Mouse (Mus musculus): ENCODE measurements at regions not wholly inside any gene's neighbourhood (a gene's known extent, or its start where the extent isn't known, plus 50 kb on each side); places are given as distances from the start of the nearest gene placed in this dataset.

DNA sequence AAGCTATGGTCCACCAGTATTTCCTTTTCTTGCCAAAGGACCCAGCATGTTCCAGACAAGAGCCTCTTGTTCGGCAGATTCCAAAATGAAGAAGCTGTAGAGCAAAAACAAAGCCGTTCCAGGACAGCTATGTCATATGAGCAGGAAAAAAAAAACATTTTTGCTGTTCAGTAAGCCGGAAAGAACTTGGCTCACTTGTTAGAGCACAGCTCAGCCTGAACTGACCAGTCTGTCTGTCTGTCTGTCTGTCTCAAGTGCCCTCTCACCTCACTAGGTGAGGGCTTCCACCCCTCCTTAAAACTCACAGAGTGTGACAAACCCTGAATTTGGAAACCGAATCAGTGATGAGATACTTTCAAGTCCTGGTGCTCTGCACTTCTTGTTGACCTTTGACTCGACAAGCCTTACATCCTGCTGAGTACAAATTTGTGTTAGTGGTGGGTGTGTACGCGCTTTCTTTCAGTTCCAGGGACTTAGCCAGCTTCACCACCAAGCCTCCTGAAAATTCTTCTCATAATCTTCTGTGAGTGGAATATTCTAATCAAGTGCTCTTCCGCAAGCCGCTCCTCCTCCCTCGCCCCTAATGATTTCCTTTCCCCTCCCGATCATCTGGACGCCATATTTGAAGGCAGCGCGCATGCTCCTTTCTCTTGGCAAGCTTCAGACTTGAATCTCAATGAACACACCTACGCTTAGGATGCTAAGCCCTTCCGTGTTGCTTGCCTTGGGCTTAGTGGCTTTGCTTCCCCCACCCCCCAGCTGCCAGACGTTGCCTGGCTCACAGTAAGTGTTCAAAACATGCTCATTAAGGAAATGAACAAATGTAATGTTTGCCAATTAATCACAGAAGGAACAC lies 560.9 kb downstream of the Tox3 start:
- intact Hi-C loops (cut with DNase I) = loop anchor here (5.0 kb wide), 1 partner anchor 215 kb away; no protein-coding TSS in a partner anchor
- DNase-seq (ENCODE audit: low spot score in 2 of 2) = peak; percentile 24 to 49

- DNase-seq (ENCODE audit: low spot score in 2 of 2) = peak; percentile 60 to 76
- intact Hi-C loops (cut with DNase I) = loop anchor here (2.0 to 5.0 kb wide), 2 partner anchors 213 to 1030 kb away; no protein-coding TSS in a partner anchor
These were observed 563.1 kb downstream of the Tox3 start for GRCm38 (mm10) chr8:89785011-89785410.

DNA sequence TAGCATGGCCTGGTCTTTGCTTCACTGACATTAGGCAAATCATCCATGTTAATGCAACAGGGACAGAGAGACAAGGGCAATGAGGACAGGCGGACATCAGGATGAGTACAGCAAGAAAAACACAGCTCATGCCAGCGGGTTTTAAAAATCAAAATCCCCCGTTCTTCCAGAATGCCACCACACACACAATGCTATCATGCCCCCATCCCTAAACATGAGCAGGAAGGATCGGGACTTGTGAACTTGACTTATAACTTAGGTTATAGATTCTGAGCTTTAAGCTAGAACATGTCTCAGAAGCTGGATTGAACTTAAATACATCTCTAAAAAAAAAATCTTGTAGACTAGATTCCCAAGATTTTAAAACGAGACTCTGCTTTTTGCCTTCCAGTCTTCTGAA lies 564.8 kb downstream of the Tox3 start:
- intact Hi-C loops (cut with DNase I) = loop anchor here (5.0 kb wide), 1 partner anchor 746 kb away; no protein-coding TSS in a partner anchor
- no peak for DNase-seq (ENCODE audit: low spot score in 2 of 2)

GRCm38 (mm10) chr8:89766387-89766786 lies 581.8 kb downstream of the Tox3 start:
- intact Hi-C loops (cut with DNase I) = no loop called here
- DNase-seq (ENCODE audit: low spot score in 2 of 2) = no peak

GRCm38 (mm10) chr8:89759531-89759930 lies 588.6 kb downstream of the Tox3 start:
- no peak for DNase-seq (ENCODE audit: low spot score in 2 of 2)
- intact Hi-C loops (cut with DNase I) = no loop called here

DNA sequence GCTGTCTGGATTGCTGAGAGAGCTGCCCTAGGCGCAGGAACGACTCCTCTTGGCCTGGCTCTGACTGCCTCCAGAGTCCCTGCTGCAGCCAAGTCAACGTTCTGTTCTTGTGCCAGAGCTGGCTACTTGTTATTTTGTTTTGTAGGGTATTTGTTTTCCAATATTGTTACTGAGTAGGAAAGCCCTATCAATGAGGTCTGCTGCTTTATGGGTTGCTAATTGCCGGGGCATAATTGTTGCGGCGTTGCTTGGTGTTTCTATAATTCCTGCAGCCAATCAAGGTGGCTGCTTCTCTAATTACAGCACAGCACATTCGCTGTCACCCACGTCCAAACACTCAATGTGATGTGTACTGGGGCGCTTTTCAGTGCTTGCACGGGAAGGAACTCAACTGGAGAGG lies 589.4 kb downstream of the Tox3 start:
- DNase-seq (ENCODE audit: low spot score in 2 of 2) = no peak
- intact Hi-C loops (cut with DNase I) = no loop called here

GRCm38 (mm10) chr8:89755951-89756350 lies 592.2 kb downstream of the Tox3 start:
- DNase-seq (ENCODE audit: low spot score in 2 of 2) = peak in 1 of 2 experiments; percentile 5
- intact Hi-C loops (cut with DNase I) = no loop called here

DNA sequence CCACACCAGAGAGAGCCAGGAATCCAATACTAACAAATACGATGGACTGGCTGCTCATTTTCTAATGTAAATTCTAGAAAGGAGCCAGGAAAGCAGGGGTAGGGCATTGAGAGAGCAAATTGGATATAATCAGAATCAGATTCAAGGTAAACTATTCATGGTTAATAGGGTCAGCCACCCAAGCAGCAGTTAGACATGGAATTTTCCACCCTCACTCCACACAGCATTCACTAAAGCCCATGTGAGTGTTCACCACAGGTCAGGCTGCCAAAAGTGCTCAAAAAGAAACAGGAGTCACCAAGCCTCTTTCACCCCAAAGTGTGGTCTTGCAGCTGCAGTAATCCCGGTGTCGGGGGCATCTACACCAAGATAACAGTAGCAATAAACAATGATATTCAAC lies 596.9 kb downstream of the Tox3 start:
- intact Hi-C loops (cut with DNase I) = no loop called here
- no peak for DNase-seq (ENCODE audit: low spot score in 2 of 2)

GRCm38 (mm10) chr8:89747726-89748125 lies 600.4 kb downstream of the Tox3 start:
- intact Hi-C loops (cut with DNase I) = no loop called here
- no peak for DNase-seq (ENCODE audit: low spot score in 2 of 2)

DNA sequence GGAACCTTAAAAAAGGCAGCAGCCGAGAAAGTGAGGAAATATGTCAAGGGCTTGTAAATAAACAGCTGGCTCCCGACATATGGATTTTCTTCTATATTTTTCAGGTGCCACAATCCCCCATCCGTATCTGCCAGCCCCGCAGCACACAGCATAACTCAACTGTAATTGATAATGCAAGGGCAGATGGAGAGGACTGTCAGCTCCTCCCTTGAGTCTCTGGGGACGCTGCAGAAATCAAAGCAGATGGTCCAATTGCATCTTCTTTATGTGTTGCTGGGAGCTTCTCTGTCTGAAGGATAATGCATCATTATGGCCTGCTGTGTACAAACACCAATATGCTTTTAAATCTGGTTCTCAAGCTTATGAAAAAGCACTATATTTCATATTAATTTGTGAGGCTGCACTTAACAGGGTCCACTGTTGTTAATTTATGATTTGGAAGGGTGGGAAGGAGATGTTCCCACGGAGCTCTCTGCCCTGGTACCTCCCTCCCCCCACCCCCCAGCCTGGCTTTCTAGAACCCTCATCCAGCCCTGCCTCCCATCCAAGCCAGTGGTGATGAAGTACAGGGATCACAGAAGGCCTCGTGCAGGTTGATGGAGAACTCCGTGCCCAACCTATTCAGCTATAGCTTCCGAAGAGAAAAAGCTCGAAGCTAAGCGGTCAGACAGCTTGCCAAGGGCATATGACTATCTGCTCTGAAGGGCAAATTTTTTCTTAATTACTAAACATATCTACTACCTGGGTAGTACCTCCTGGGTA lies 603.7 kb downstream of the Tox3 start:
- DNase-seq (ENCODE audit: low spot score in 2 of 2) = no peak
- intact Hi-C loops (cut with DNase I) = no loop called here

DNA sequence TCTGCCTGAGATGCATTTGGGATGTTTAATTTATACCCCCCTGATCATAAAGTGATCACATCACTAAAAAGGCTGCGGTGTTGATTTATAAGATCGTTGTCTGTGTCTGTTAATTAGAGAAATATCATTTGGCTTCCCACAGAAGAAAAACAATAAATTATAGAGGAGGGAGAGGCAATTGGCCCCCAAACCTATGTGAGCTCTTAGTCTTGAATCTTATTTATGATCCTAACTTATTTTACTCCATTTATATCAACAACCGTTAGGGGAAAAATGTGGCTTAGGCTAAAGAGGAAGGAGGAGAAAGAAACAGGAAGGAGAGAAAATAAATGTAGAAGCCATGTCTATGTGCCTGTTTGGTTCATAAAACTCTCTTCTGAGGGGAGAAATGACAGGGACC lies 609.5 kb downstream of the Tox3 start:
- DNase-seq (ENCODE audit: low spot score in 2 of 2) = no peak
- intact Hi-C loops (cut with DNase I) = no loop called here

DNA sequence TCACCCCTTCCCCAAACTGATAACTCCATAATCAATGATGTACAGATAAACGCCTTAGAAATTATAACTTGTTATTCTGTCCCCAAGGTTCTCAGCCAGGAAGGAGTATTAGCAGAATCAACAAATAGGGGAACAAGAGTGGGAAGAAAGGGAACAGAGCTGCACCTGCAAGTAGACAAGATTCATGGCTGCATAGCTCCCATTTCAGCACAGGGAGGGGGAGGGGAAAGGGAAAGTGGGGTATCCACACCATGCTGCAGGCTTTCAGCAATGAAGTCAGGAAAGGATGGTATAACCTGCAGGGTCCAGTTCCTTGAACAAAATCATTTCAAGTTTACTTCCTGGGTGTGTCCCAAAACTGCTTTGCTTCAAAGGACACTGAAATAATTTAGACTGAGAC lies 610.5 kb downstream of the Tox3 start:
- DNase-seq (ENCODE audit: low spot score in 2 of 2) = no peak
- intact Hi-C loops (cut with DNase I) = no loop called here

GRCm38 (mm10) chr8:89727252-89727651 lies 620.9 kb downstream of the Tox3 start:
- intact Hi-C loops (cut with DNase I) = no loop called here
- DNase-seq (ENCODE audit: low spot score in 2 of 2) = no peak

DNA sequence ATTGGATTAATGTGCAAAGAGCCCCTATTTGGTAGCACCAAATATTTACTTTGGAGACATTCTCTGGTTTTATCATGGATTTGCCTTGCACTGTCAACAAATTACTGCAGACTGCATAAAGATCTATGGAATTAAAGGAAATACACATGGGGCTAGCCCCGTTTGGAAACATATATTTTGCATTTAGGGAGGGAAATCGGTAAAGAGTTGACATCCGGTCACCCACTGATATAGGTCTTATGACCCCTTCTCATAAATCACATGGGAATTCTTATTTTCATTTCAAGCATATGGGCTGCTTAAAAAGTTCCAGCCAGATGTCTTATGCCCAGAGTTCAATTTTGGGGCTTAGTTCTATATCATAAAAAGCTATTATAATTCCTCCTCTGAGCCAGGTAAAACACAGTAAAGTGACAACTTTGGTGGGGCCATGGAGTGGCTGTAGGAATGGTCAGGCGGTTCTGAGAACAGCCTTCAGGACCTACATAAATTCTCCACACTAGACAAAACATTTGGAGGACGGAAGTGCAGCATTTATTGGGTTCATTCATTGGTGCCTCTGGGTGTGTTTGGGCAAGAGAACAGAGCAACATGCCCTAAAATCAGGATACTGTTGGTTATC lies 626.3 kb downstream of the Tox3 start:
- intact Hi-C loops (cut with DNase I) = no loop called here
- no peak for DNase-seq (ENCODE audit: low spot score in 2 of 2)

DNA sequence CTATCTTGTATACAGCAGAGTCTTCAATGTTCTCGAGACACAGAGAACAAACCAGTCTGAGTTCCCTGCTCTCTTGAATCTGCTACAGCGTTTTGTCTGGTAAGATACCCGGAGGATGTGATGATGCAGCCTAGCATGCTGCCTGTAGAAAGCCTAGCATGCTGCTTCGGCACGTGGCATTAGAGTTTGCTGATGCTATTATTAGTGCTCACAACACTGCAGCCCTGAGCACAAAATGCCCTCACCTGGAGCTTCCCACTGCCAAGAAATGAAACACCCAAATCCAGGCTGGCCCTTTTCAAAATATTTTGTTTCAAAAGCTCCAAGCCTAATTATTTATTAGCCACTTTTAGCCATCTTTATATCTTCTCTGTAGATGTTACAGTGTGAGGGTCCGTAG lies 634.3 kb downstream of the Tox3 start:
- intact Hi-C loops (cut with DNase I) = no loop called here

GRCm38 (mm10) chr8:89707341-89707928 lies 640.7 kb downstream of the Tox3 start:
- intact Hi-C loops (cut with DNase I) = no loop called here
- DNase-seq (ENCODE audit: low spot score in 2 of 2) = no peak

More for the DNA sequence above, 634.3 kb downstream of the Tox3 start:
- DNase-seq (ENCODE audit: low spot score in 2 of 2) = no peak

GRCm38 (mm10) chr8:89685696-89686095 lies 641.7 kb upstream of the Sall1 start:
- no peak for DNase-seq (ENCODE audit: low spot score in 2 of 2)
- intact Hi-C loops (cut with DNase I) = no loop called here

GRCm38 (mm10) chr8:89680937-89681336 lies 637.0 kb upstream of the Sall1 start:
- no peak for DNase-seq (ENCODE audit: low spot score in 2 of 2)
- intact Hi-C loops (cut with DNase I) = no loop called here

GRCm38 (mm10) chr8:89680341-89680740 lies 636.4 kb upstream of the Sall1 start:
- DNase-seq (ENCODE audit: low spot score in 2 of 2) = no peak
- intact Hi-C loops (cut with DNase I) = no loop called here

GRCm38 (mm10) chr8:89679551-89679950 lies 635.6 kb upstream of the Sall1 start:
- intact Hi-C loops (cut with DNase I) = no loop called here
- DNase-seq (ENCODE audit: low spot score in 2 of 2) = no peak
